Mouse (Mus musculus) lung, adult 2 months (tissue): ENCODE results near the gene Galnt6.

ENCODE experiments used
- CTCF ChIP-seq: fragments of 200-500 bp; IDR thresholded peaks from 2 replicates; pipeline ENCODE4 v1.5.1; 2011; ENCODE audit warnings: mild to moderate bottlenecking, low read length, control low read depth; ENCODE audit not compliant: insufficient read depth
- POLR2A ChIP-seq: fragments of 200-500 bp; IDR thresholded peaks from 2 replicates; pipeline ENCODE4 v1.6.1; 2011; ENCODE audit warnings: low read depth, mild to moderate bottlenecking, control low read depth, low read length, borderline replicate concordance; ENCODE audit errors: extremely low read depth

DNA sequence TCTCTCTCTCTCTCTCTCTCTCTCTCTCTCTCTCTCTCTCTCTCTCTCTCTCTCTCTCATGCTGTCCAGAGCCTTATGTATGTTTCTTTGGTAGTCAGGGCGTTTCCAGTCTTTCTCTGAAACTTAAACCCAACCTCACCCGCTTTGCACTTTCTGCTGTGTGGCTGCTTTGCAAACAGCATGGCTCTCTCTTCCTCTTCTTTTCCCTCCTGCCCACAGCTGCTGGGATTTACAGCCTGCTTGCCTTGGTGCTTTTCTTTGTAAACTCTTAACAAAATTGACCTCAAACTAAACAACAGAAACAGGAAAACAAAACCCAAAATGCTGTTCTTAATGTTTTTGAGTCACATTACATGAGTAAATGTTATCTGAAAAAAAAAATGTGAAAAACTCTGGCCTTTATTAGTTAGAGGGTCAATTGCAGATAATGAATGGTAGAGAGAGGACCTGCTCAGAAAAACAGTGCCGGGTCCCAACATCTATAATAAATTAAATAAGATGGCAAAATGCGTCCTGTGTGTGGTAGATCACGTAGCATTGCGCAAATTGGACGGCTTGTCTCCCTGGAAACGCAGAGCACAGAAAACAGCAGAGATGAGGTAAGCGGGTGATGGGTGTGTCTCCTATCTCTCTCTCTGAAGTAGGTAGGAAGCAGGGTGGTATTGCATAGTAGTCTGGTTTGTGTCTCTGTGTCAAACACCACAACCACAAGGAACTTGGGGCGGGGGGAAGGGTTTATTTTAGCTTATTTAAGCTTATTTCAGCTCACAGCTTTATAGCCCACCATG is 20.8 kb upstream of the Galnt6 start:
- TF ChIP-seq CTCF: no peak
- TF ChIP-seq POLR2A: no peak
